Mouse (Mus musculus): ENCODE measurements around the gene Rnase12. TPM values are rescaled to one million over a fixed set of nuclear protein-coding genes. Genes with fewer than 3 reads are reported as not detected.
A peak's percentile ranks its signal among the peaks of the same experiment; 100 is the strongest.

Rnase12 gene
- polyA plus RNA-seq, 1 experiment from 2014 or later = 0.55 TPM

GRCm38 (mm10) chr14:51053176-51053575 is 4.3 kb downstream of the Rnase12 start:
- 61% methylated on average over 5 of the region's 5 CpGs for WGBS
- H3K27ac ChIP-seq (ENCODE audit: low read length) = no peak overlapping the region
- H3K4me1 ChIP-seq (ENCODE audit: insufficient read depth, low read depth, low read length) = no peaks in the 10 kb centered on the region
- H3K9me3 ChIP-seq (ENCODE audit: low read length) = no peaks in the 10 kb centered on the region
- no peak overlapping the region for H3K9ac ChIP-seq (replicated peaks; ENCODE audit: low read depth)
- no peak overlapping the region for H3K4me2 ChIP-seq (replicated peaks; ENCODE audit: low read depth, low read length)
- H3K36me3 ChIP-seq (ENCODE audit: insufficient read depth, low read length) = no peaks in the 10 kb centered on the region
- no peak for TF ChIP-seq CTCF (IDR thresholded peaks at IDR 0.05)
- TF ChIP-seq EP300 (IDR thresholded peaks at IDR 0.05) = no peak
- no peak for DNase-seq (ENCODE audit: low spot score)
- no peak for ATAC-seq
- H3K4me3 ChIP-seq (ENCODE audit: low read depth, low read length) = no peak overlapping the region
- no peaks in the 10 kb centered on the region for H3K27me3 ChIP-seq (replicated peaks; ENCODE audit: insufficient read depth, low read length)

- peak; percentile 46 for DNase-seq (ENCODE audit: low spot score)
- H3K27ac ChIP-seq (ENCODE audit: low read length) = no peak overlapping the region
- H3K27me3 ChIP-seq (replicated peaks; ENCODE audit: insufficient read depth, low read length) = no peaks in the 10 kb centered on the region
- H3K9ac ChIP-seq (replicated peaks; ENCODE audit: low read depth) = no peak overlapping the region
- ATAC-seq = peak; percentile 60
- TF ChIP-seq CTCF (IDR thresholded peaks at IDR 0.05) (no peak), EP300 (IDR thresholded peaks at IDR 0.05) (no peak)
- no peaks in the 10 kb centered on the region for H3K9me3 ChIP-seq (ENCODE audit: low read length)
- 31% methylated on average over 5 of the region's 5 CpGs for WGBS
- no peaks in the 10 kb centered on the region for H3K4me1 ChIP-seq (ENCODE audit: insufficient read depth, low read depth, low read length)
- H3K4me3 ChIP-seq (ENCODE audit: low read depth, low read length) = no peak overlapping the region
- no peaks in the 10 kb centered on the region for H3K36me3 ChIP-seq (ENCODE audit: insufficient read depth, low read length)
- H3K4me2 ChIP-seq (replicated peaks; ENCODE audit: low read depth, low read length) = no peak overlapping the region
Measured at GRCm38 (mm10) chr14:51051941-51052340, 5.5 kb downstream of the Rnase12 start.

- 81% methylated on average over 2 of the region's 2 CpGs for WGBS
- TF ChIP-seq CTCF (IDR thresholded peaks at IDR 0.05) (no peak), EP300 (IDR thresholded peaks at IDR 0.05) (no peak)
- Histone ChIP-seq H3K9ac (replicated peaks; ENCODE audit: low read depth) (no peak within 1 kb of the TSS), H3K27me3 (replicated peaks; ENCODE audit: insufficient read depth, low read length) (no peaks in the 10 kb centered on the region), H3K4me2 (replicated peaks; ENCODE audit: low read depth, low read length) (no peak within 1 kb of the TSS), H3K36me3 (ENCODE audit: insufficient read depth, low read length) (no peaks in the 10 kb centered on the region), H3K27ac (ENCODE audit: low read length) (no peak within 1 kb of the TSS), H3K9me3 (ENCODE audit: low read length) (no peaks in the 10 kb centered on the region), H3K4me1 (ENCODE audit: insufficient read depth, low read depth, low read length) (no peaks in the 10 kb centered on the region), H3K4me3 (ENCODE audit: low read depth, low read length) (no peak within 1 kb of the TSS)
- DNase-seq (ENCODE audit: low spot score) = no peak
- ATAC-seq = no peak
Measured at GRCm38 (mm10) chr14:51050063-51050462, 7.4 kb downstream of the Rnase12 start, which contains the start of gene Rnase11. Rnase11 (minus strand) TSS chr14:51050163.

- H3K4me1 ChIP-seq (ENCODE audit: insufficient read depth, low read depth, low read length) = no peaks in the 10 kb centered on the region
- no peak overlapping the region for H3K9ac ChIP-seq (replicated peaks; ENCODE audit: low read depth)
- no peak for TF ChIP-seq CTCF (IDR thresholded peaks at IDR 0.05)
- no peak for TF ChIP-seq EP300 (IDR thresholded peaks at IDR 0.05)
- H3K9me3 ChIP-seq (ENCODE audit: low read length) = no peaks in the 10 kb centered on the region
- DNase-seq (ENCODE audit: low spot score) (peak; percentile 70), ATAC-seq (peak; percentile 75)
- H3K36me3 ChIP-seq (ENCODE audit: insufficient read depth, low read length) = no peaks in the 10 kb centered on the region
- H3K4me3 ChIP-seq (ENCODE audit: low read depth, low read length) = no peak overlapping the region
- no peak overlapping the region for H3K27ac ChIP-seq (ENCODE audit: low read length)
- 15% methylated on average over 5 of the region's 5 CpGs for WGBS
- no peaks in the 10 kb centered on the region for H3K27me3 ChIP-seq (replicated peaks; ENCODE audit: insufficient read depth, low read length)
- no peak overlapping the region for H3K4me2 ChIP-seq (replicated peaks; ENCODE audit: low read depth, low read length)
Measured at GRCm38 (mm10) chr14:51047846-51048245, 9.6 kb downstream of the Rnase12 start.

GRCm38 (mm10) chr14:51041769-51042168 is 15.7 kb downstream of the Rnase12 start, which contains the start of gene Rnase9:
Rnase9 (minus strand) TSS chr14:51041869.
- Histone ChIP-seq H3K4me3 (ENCODE audit: low read depth, low read length) (no peak within 1 kb of the TSS), H3K4me2 (replicated peaks; ENCODE audit: low read depth, low read length) (no peak within 1 kb of the TSS), H3K4me1 (ENCODE audit: insufficient read depth, low read depth, low read length) (no peaks in the 10 kb centered on the region), H3K9ac (replicated peaks; ENCODE audit: low read depth) (no peak within 1 kb of the TSS), H3K27me3 (replicated peaks; ENCODE audit: insufficient read depth, low read length) (no peaks in the 10 kb centered on the region), H3K36me3 (ENCODE audit: insufficient read depth, low read length) (no peaks in the 10 kb centered on the region), H3K9me3 (ENCODE audit: low read length) (no peaks in the 10 kb centered on the region), H3K27ac (ENCODE audit: low read length) (no peak within 1 kb of the TSS)
- DNase-seq (ENCODE audit: low spot score) (no peak), ATAC-seq (no peak)
- 77% methylated on average over 6 of the region's 6 CpGs for WGBS
- no peak for TF ChIP-seq CTCF (IDR thresholded peaks at IDR 0.05)
- no peak for TF ChIP-seq EP300 (IDR thresholded peaks at IDR 0.05)

- Histone ChIP-seq H3K4me2 (replicated peaks; ENCODE audit: low read depth, low read length) (no peak overlapping the region), H3K4me1 (ENCODE audit: insufficient read depth, low read depth, low read length) (no peaks in the 10 kb centered on the region), H3K9me3 (ENCODE audit: low read length) (no peaks in the 10 kb centered on the region), H3K9ac (replicated peaks; ENCODE audit: low read depth) (no peak overlapping the region), H3K27me3 (replicated peaks; ENCODE audit: insufficient read depth, low read length) (no peaks in the 10 kb centered on the region), H3K36me3 (ENCODE audit: insufficient read depth, low read length) (no peaks in the 10 kb centered on the region), H3K27ac (ENCODE audit: low read length) (no peak overlapping the region), H3K4me3 (ENCODE audit: low read depth, low read length) (no peak overlapping the region)
- 70% methylated on average over 4 of the region's 4 CpGs for WGBS
- no peak for ATAC-seq
- DNase-seq (ENCODE audit: low spot score) = no peak
- no peak for TF ChIP-seq EP300 (IDR thresholded peaks at IDR 0.05)
- TF ChIP-seq CTCF (IDR thresholded peaks at IDR 0.05) = no peak
Measured at GRCm38 (mm10) chr14:51036214-51036613, 21.2 kb downstream of the Rnase12 start.

GRCm38 (mm10) chr14:51035206-51035605 is 22.3 kb downstream of the Rnase12 start:
- Histone ChIP-seq H3K27ac (ENCODE audit: low read length) (no peak overlapping the region), H3K36me3 (ENCODE audit: insufficient read depth, low read length) (no peaks in the 10 kb centered on the region), H3K4me1 (ENCODE audit: insufficient read depth, low read depth, low read length) (no peaks in the 10 kb centered on the region), H3K4me2 (replicated peaks; ENCODE audit: low read depth, low read length) (no peak overlapping the region), H3K9me3 (ENCODE audit: low read length) (no peaks in the 10 kb centered on the region), H3K27me3 (replicated peaks; ENCODE audit: insufficient read depth, low read length) (no peaks in the 10 kb centered on the region), H3K4me3 (ENCODE audit: low read depth, low read length) (no peak overlapping the region), H3K9ac (replicated peaks; ENCODE audit: low read depth) (no peak overlapping the region)
- ATAC-seq = no peak
- DNase-seq (ENCODE audit: low spot score) = no peak
- 36% methylated on average over 1 of the region's 1 CpGs for WGBS
- TF ChIP-seq CTCF (IDR thresholded peaks at IDR 0.05) = no peak
- TF ChIP-seq EP300 (IDR thresholded peaks at IDR 0.05) = no peak

All from lung, postnatal 0 days (tissue).